Mouse (Mus musculus) CD4-positive, CD25-positive, alpha-beta regulatory T cell, adult 4 months (primary cell): ENCODE measurements around the gene Cavin4. TPM values are rescaled to one million over a fixed set of nuclear protein-coding genes. Genes with fewer than 3 reads are reported as not detected.
A peak's percentile ranks its signal among the peaks of the same experiment; 100 is the strongest.
"Not testable (repeated sequence)": the region's sequence is repeated elsewhere in the genome, so short reads cannot be mapped to it uniquely, and the experiment has no call there.

Experiments used
- ATAC-seq: one replicate; pipeline ENCODE4 v1.8.0; 2017
- polyA plus RNA-seq, 2 experiments: library from polyadenylated mRNA; unstranded; fragments of 100-300 nt; shearing (Covaris generic); gene quantifications; one replicate each; pipeline ENCODE4 v1.2.1; 2017

Cavin4 gene
- polyA plus RNA-seq, 2 experiments from 2014 or later, result not detected

- ATAC-seq, result no peak
Observed at GRCm38 (mm10) chr4:48674412-48674811, 11.1 kb downstream of the Cavin4 start.

DNA sequence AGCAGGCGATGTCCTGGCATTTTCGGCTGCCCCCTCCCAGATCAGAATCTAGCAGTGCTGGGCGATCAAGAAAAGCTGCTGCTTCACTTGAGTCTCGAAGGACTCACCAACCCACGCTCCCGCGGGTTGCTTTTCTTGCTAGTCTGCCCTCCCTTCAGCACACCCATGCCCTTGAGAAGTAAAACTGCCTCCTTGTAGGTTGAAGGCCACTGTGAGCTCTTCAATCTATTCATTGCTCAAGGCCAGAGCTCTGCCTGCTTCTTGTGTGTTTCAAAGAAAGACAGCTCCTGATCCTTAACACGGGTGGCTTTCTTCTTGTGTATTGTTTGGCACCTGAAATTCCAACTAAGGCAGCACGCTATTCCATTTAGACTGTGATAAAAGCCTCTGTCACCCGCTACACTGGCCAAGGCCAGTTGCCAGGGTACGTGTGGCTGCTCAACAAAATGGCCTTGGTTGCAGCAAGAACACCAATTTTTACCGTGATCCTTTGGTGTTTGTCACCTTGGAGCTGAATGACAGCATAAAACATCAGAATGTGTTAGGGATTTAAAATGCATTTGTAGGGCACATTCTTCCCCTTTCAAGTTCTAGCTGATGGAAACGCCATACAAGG is 13.4 kb downstream of the Cavin4 start:
- no peak for ATAC-seq

DNA sequence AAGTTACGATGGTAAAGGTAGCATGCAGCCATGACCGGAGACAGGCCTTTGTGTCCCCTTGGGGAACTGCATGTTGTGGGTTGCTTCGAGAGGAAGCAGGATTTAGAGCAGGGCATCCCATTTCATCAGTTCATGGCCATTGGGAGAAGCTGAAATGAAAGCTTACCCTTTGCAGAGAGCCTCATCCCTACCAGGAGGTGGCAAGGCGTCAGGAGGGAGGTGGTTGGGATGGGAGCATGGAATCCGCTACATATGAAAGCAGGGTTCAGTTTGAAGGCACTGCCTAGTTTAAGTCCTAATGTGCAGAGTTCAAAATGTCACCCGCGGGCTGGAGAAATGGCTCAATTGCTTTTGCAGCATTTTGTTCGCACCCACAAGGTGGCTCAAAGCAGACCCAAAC is 14.0 kb downstream of the Cavin4 start:
- no peak for ATAC-seq

DNA sequence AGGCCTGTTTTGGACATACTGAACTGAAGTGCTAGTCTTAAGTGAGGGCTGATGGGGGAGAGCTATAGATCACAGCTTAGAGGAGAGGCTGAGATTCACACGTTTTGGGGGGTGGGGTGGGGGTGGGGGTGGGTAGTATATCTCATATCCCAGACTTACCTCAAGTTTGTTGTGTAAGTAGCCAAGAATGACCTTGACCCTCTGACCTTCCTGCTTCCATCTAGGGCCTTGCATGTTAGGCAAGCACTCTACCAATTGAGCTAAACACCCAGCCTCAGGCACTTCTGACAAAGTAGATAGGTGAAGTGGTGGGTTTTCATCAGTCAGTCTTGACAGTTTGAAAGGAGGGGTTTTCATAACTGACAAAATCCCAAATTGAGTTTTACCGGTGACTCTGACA is 14.5 kb downstream of the Cavin4 start:
- ATAC-seq, result no peak

- ATAC-seq, result no peak
Observed at GRCm38 (mm10) chr4:48678793-48679192, 15.5 kb downstream of the Cavin4 start.

- ATAC-seq, result not testable (repeated sequence)
Observed at GRCm38 (mm10) chr4:48679728-48680127, 16.4 kb downstream of the Cavin4 start.

DNA sequence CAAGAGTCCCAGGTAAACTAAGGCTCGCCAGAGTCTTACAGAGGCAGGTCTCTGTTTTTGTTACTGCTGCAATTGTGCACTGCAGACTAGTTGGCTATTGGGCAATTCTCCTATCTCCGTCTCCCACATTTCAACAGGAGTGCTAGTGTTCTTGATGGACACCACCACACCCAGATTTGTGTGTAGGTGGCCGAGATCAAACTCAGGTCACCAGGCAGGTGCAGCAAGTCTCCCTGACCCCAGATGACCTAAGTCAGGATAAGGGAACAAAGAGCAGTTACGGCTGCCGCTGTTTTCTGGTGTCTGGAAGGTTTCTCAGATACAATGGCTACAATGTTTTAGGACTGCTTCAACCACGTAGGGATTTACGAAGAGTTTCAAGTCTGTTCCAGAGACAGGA is 16.9 kb downstream of the Cavin4 start:
- ATAC-seq, result no peak

DNA sequence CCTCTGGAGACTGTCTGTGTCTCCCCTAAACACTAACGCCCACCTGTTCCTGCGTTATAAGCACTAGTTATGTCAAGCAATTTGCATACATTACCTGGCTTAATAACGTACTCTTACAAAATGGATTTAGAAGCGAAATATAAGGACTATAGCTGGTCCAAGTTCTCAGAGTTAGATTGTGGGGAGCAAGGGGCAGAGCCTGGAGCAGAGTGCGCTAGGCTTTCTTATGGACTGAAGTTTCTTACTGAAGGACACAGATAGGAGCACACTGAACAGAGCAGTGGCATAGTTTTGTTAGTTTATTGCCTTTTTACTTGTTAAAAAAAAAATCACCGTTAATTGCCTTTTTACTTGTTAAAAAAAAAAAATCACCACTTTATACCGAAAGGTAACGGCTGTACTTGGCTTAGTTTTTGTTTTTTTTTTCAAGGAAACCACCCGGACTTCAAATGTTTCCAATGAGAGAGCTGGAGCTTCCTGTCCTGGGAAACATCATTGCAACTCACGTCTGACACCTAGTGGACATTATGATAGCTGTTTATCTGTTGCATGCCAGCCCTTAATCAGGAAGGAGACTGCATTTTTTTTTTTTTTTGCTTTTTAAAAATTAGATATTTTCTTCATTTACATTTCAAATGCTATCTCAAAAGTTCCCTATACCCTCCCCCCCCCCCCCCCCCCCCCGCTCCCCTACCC is 17.5 kb downstream of the Cavin4 start:
- peak; percentile 56 for ATAC-seq

GRCm38 (mm10) chr4:48683126-48683525 is 19.8 kb downstream of the Cavin4 start:
- ATAC-seq, result no peak

DNA sequence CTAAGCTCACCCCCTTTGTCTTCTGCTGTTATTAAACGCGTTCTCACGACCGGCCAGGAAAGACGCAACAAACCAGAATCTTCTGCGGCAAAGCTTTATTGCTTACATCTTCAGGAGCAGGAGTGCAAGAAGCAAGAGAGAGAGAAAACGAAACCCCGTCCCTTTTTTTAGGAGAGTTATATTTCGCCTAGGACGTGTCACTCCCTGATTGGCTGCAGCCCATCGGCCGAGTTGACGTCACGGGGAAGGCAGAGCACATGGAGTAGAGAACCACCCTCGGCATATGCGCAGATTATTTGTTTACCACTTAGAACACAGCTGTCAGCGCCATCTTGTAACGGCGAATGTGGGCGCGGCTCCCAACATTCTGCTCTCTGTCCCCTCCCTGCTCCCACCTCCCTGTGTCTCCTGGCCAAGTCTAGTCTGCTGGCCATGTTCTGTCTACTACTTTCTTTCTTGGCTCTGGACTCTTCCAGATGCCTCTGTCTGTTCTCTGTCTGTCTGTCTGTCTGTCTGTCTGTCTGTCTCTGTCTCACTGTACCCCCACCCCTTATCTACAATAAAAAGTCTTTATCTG is 20.4 kb downstream of the Cavin4 start:
- ATAC-seq, result not testable (repeated sequence)

DNA sequence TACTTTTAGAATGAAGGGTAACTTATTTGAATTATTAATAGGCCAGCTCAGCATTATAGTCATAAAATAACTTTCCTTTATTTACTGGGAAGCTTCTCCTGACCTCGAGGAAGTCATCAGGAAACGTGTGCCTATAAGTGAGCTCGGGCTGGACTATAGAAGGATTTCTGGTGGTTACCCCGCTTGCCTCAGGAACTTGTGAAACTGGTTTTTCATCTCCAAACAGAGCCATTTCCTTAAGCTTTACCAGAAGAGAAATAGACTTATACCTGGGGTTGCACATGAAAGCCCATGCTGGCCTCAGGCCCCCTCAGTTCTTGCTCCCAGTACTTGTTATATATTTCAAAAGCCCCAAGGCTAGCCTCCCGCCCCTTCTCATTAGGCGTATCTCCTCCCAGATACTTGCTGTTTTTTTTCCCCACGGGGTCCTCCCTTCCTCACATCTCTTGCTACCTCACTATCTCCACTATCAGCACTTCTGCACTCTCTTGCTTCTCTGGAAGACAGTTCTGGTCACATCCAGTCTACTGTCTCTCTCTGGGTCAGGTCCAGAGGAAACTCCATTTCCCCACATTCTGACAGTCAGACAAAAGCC is 21.4 kb downstream of the Cavin4 start:
- no peak for ATAC-seq

- no peak for ATAC-seq
Observed at GRCm38 (mm10) chr4:48688148-48688547, 24.8 kb downstream of the Cavin4 start.

- ATAC-seq, result no peak
Observed at GRCm38 (mm10) chr4:48690640-48691039, 27.3 kb downstream of the Cavin4 start.

GRCm38 (mm10) chr4:48691793-48692437 is 28.6 kb downstream of the Cavin4 start:
- ATAC-seq, result no peak

GRCm38 (mm10) chr4:48692736-48693292 is 29.5 kb downstream of the Cavin4 start:
- ATAC-seq, result no peak

GRCm38 (mm10) chr4:48696706-48697105 is 33.4 kb downstream of the Cavin4 start:
- ATAC-seq, result no peak

DNA sequence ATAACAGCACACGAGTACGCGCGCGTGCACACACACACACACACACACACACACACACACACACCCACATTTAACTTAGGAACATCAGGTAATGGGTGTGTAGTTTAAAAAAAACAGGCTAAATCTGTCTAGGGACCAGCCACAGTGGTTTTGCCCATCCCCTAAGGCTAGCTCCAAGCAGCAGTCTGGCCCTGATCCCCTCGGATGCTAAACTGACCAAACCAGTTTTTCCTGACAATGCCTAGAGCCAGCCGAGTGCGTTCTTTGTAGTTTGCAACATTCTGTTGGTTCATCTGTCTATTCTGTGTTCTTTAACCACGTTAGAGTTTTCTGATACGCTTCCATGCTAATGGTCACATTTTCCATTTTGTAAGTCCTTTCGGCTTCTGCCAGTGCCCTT is 34.0 kb downstream of the Cavin4 start:
- ATAC-seq, result no peak

GRCm38 (mm10) chr4:48715865-48716650 is 52.7 kb downstream of the Cavin4 start:
- ATAC-seq, result no peak

DNA sequence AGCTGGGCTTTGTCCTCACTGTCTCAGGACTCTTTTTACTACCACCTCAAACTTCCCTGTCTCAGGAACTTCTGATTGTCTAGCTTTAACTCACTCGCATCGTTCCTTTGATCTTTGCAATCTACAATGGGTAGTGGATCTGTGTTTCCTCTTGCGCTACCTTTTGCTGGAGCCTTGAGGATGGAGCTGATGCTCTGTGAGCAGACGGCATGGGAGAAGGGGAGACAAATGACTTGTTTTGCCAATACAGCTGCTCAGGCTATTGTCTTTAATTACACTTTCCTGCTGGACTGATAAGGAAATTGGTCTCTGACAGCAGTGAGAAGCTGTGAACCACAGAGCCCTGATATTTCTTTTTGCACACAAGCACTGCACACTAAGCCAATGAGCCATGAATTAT is 53.5 kb downstream of the Cavin4 start:
- ATAC-seq, result no peak
